Mouse (Mus musculus) bone marrow macrophage, adult 2 months (primary cell): Measurements from ENCODE around the gene Nol7. TPM values are rescaled to one million over a fixed set of nuclear protein-coding genes. Genes with fewer than 3 reads are reported as not detected.

ENCODE experiments used
- H3K27ac ChIP-seq: 2 replicates; pipeline ENCODE4 v1.5.1; 2012; ENCODE audit warnings: low read depth, low read length; ENCODE audit not compliant: insufficient read depth
- H3K4me1 ChIP-seq: 2 replicates; pipeline ENCODE4 v1.6.1; 2012; ENCODE audit warnings: low read length; ENCODE audit not compliant: control insufficient read depth, insufficient read depth
- H3K4me3 ChIP-seq: 2 replicates; pipeline ENCODE4 v1.5.1; 2012; ENCODE audit warnings: mild to moderate bottlenecking, low read length, moderate library complexity; ENCODE audit not compliant: insufficient read depth
- CTCF ChIP-seq: IDR thresholded peaks from 2 replicates; pipeline ENCODE4 v1.5.1; 2012; ENCODE audit warnings: low read depth, mild to moderate bottlenecking, low read length, moderate library complexity
- POLR2A ChIP-seq: IDR thresholded peaks from 2 replicates; pipeline ENCODE4 v1.6.1; 2012; ENCODE audit warnings: mild to moderate bottlenecking, low read depth, low read length, borderline replicate concordance
- polyA plus RNA-seq: library from polyadenylated mRNA; stranded (reverse); fragments of >200 nt; gene quantifications from 2 replicates; pipeline ENCODE4 v1.2.4, GENCODE M21; 2012; ENCODE audit not compliant: missing spikeins, insufficient read depth, insufficient read length

The Nol7 gene
- polyA plus RNA-seq, 1 experiment: 81.1 TPM

- TF ChIP-seq POLR2A: no peak
- no peak for TF ChIP-seq CTCF
- Histone ChIP-seq H3K4me3 (no peak overlapping the region), H3K4me1 (no peaks in the 10 kb centered on the region), H3K27ac (no peak overlapping the region)
These were observed 15.4 kb downstream of the Nol7 start for GRCm38 (mm10) chr13:43413611-43414010.

- H3K4me1 ChIP-seq: no peaks in the 10 kb centered on the region
- TF ChIP-seq POLR2A (no peak), CTCF (no peak)
- no peak overlapping the region for H3K4me3 ChIP-seq
These were observed 17.1 kb downstream of the Nol7 start for GRCm38 (mm10) chr13:43415249-43415648.

GRCm38 (mm10) chr13:43428436-43428835 lies 30.2 kb downstream of the Nol7 start:
- no peak overlapping the region for H3K27ac ChIP-seq
- TF ChIP-seq POLR2A (no peak), CTCF (no peak)
- no peak overlapping the region for H3K4me3 ChIP-seq
- H3K4me1 ChIP-seq: no peaks in the 10 kb centered on the region

More at GRCm38 (mm10) chr13:43415249-43415648, 17.1 kb downstream of the Nol7 start:
- H3K27ac ChIP-seq: no peak overlapping the region

GRCm38 (mm10) chr13:43433395-43433794 lies 35.2 kb downstream of the Nol7 start:
- no peak overlapping the region for H3K27ac ChIP-seq
- H3K4me3 ChIP-seq: no peak overlapping the region
- TF ChIP-seq POLR2A (no peak), CTCF (no peak)
- H3K4me1 ChIP-seq: no peaks in the 10 kb centered on the region

- H3K4me3 ChIP-seq: no peak overlapping the region
- H3K4me1 ChIP-seq: peaks cover 15% of the 10 kb centered on the region
These were observed 42.2 kb downstream of the Nol7 start for GRCm38 (mm10) chr13:43440376-43440775.

GRCm38 (mm10) chr13:43442551-43442950 lies 44.4 kb downstream of the Nol7 start:
- Histone ChIP-seq H3K4me1 (peaks cover 27% of the 10 kb centered on the region), H3K27ac (no peak overlapping the region), H3K4me3 (no peak overlapping the region)
- TF ChIP-seq CTCF (no peak), POLR2A (no peak)

More at GRCm38 (mm10) chr13:43440376-43440775, 42.2 kb downstream of the Nol7 start:
- TF ChIP-seq POLR2A: no peak
- no peak for TF ChIP-seq CTCF
- H3K27ac ChIP-seq: no peak overlapping the region

- peaks cover 30% of the 10 kb centered on the region for H3K4me1 ChIP-seq
- TF ChIP-seq POLR2A (no peak), CTCF (no peak)
- H3K27ac ChIP-seq: no peak overlapping the region
- H3K4me3 ChIP-seq: no peak overlapping the region
These were observed 45.5 kb downstream of the Nol7 start for GRCm38 (mm10) chr13:43443706-43444105.

GRCm38 (mm10) chr13:43444717-43445116 lies 46.5 kb downstream of the Nol7 start:
- Histone ChIP-seq H3K4me3 (no peak overlapping the region), H3K27ac (no peak overlapping the region), H3K4me1 (peaks cover 31% of the 10 kb centered on the region)
- no peak for TF ChIP-seq CTCF
- no peak for TF ChIP-seq POLR2A

- Histone ChIP-seq H3K4me3 (no peak overlapping the region), H3K4me1 (peaks cover 28% of the 10 kb centered on the region), H3K27ac (no peak overlapping the region)
- no peak for TF ChIP-seq POLR2A
- TF ChIP-seq CTCF: no peak
These were observed 47.6 kb downstream of the Nol7 start for GRCm38 (mm10) chr13:43445754-43446153.

- no peak overlapping the region for H3K27ac ChIP-seq
- peaks cover 24% of the 10 kb centered on the region for H3K4me1 ChIP-seq
- no peak overlapping the region for H3K4me3 ChIP-seq
- no peak for TF ChIP-seq CTCF
- TF ChIP-seq POLR2A: no peak
These were observed 49.5 kb downstream of the Nol7 start for GRCm38 (mm10) chr13:43447721-43448120.

GRCm38 (mm10) chr13:43450686-43451085 lies 52.5 kb downstream of the Nol7 start:
- no peak overlapping the region for H3K27ac ChIP-seq
- H3K4me1 ChIP-seq: peaks cover 34% of the 10 kb centered on the region
- TF ChIP-seq CTCF (no peak), POLR2A (no peak)
- no peak overlapping the region for H3K4me3 ChIP-seq
